Mouse (Mus musculus) heart, postnatal 4 days (tissue): ENCODE data around the gene Rtp3. TPM values are rescaled to one million over a fixed set of nuclear protein-coding genes. Genes with fewer than 3 reads are reported as not detected.

Experiments used
- DNase-seq: peaks from one replicate; pipeline ENCODE4 v3.0.0; 2021
- total RNA-seq, 2 experiments: library from RNA; stranded (reverse); gene quantifications; 2 replicates each; pipeline ENCODE4 v1.2.3; 2021

Gene Rtp3
- total RNA-seq, 2 experiments from 2014 or later, result 1.6 to 1.7 TPM

DNA sequence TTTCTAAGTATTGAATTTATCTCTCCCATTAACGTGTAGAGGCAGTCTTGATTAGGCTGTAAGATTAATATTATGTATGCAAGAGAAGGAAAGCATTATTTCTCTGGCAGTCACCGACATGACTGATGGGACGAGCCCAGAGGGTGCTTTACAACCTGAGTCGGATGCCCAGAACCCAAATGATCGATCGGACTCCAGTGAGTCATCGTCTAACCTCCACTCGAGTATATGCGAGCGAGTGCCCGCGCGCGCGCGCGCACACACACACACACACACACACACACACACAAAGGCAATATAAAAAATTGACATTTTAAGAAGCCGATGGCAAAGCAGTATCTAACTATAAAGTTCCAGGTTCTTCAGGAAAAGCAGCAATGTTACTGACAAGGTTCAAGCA lies 45.0 kb downstream of the Rtp3 start:
- no peak for DNase-seq

DNA sequence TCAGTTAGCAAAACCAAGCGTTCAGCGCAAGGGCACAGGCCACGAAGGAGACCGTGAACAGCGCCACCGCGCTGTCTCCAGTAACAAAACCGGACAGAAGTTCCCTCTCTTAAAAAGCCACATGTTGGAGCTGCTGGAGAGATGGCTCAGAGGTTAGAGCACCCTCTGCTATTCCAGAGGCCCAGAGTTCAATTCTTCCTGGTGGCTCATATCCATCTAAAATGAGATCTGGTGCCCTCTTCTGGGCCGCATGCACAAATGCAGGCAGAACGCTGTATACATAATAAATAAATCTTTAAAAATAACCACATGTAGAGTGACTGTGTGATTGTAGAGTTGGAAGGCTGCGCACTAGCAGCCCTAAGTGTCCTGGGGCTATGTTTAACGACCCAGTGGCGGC lies 46.1 kb downstream of the Rtp3 start:
- no peak for DNase-seq

DNA sequence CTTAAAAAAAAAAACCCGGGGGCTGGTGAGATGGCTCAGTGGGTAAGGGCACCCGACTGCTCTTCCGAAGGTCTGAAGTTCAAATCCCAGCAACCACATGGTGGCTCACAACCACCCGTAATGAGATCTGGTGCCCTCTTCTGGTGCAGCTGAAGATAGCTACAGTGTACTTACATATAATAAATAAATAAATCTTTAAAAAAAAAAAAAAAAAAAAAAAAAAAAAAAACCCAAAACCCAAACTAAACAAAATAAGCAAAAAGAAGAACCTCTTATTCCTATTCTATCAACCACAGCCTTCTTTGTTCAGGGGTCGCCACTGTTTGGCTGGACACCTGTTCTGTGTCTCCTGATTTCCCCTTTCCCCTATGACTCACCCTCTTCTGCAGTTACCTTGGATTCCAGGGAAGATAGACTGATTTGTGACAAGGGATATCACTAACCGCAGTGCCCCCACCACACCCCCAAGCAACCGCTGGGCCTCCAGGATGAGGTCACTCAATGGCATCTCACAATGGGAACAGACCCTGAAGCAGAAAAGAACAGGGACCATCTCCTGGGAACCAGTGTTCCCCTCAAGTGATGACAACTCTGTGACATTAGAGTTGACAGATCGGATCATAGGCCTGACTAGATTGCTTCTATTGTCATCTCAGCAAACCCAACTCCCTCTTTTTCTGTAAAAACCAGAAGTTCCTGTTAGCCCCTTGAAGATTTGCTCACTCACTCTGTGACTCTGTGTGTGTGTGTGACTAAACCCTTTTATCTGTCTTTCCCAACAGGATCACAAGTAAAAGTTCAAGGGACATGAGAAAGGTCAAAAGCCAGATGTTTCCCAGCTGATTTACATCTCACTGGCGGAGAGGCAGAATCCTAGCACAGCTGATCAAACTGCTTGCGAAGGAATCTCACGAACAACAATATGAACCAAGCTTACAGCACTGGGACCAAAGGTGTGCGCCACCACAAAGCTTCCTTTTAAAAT lies 52.6 kb downstream of the Rtp3 start:
- no peak for DNase-seq

DNA sequence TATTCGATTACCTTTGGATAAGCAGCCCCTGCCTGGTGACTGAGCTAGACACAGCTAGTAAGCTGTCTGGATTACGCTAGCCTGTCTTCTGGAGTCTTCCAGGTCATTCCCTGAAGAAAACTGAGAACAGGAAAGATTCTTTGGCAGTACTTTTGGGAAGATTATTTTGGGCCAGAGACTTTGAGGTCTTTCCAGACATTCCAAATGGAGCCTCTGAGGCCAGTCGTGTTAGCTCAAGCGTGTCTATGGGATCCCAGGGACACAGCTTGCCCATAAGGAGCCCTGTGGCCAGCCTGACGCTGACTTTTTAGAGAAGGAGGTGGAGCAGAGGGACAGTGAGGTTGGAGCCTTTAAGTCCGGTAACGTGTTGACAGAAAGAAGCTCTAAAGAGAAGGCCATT lies 54.4 kb downstream of the Rtp3 start:
- no peak for DNase-seq

Other genes with a start within 250 kb of the Rtp3 start
- gene Myl3, start 248.7 kb downstream of the Rtp3 start, total RNA-seq, result 1,000 to 10,000 TPM; 8,328 to 9,816 TPM
- 10 to 100 TPM; 16.4 to 19.3 TPM for gene Pth1r, start 243.4 kb downstream of the Rtp3 start, total RNA-seq
- gene Prss42, start 192.4 kb downstream of the Rtp3 start, total RNA-seq, result not detected
- not detected for gene Prss44, start 176.6 kb downstream of the Rtp3 start, total RNA-seq
- gene Prss43, start 163.9 kb downstream of the Rtp3 start, total RNA-seq, result not detected
- under 1 TPM in 1 of 2 experiments, not detected in 1; 0.45 TPM for gene Prss45, start 156.0 kb downstream of the Rtp3 start, total RNA-seq
- not detected for gene Prss46, start 146.1 kb downstream of the Rtp3 start, total RNA-seq
- not detected for gene Prss50, start 132.6 kb downstream of the Rtp3 start, total RNA-seq
- gene Als2cl, start 110.7 kb downstream of the Rtp3 start, total RNA-seq, result 10 to 100 TPM; 14.4 to 16.3 TPM
- gene Tmie, start 110.5 kb downstream of the Rtp3 start, total RNA-seq, result under 1 TPM; 0.43 to 0.45 TPM
- not detected for gene Fam240a, start 73.7 kb downstream of the Rtp3 start, total RNA-seq
- gene Tdgf1, start 44.4 kb downstream of the Rtp3 start, total RNA-seq, result not detected
- gene Lrrc2, start 39.0 kb downstream of the Rtp3 start, total RNA-seq, result 10 to 100 TPM; 15.4 to 16.6 TPM
- gene Ltf, start 28.7 kb upstream of the Rtp3 start, total RNA-seq, result 1 to 10 TPM; 2.7 to 3.3 TPM
- 1 to 10 TPM; 5.4 to 6.7 TPM for gene Ccrl2, start 66.9 kb upstream of the Rtp3 start, total RNA-seq
- 100 to 1,000 TPM; 132 to 133 TPM for gene Lrrfip2, start 127.0 kb upstream of the Rtp3 start, total RNA-seq